Mouse (Mus musculus) neural tube, embryonic 15.5 days (tissue): ENCODE data around the gene Tcf20. TPM values are rescaled to one million over a fixed set of nuclear protein-coding genes. Genes with fewer than 3 reads are reported as not detected.

Source experiments
- ATAC-seq: fragments of 200-750 bp; cut with Nextera tagmentation; 2 replicates; pipeline ENCODE4 v1.8.0; 2017; ENCODE audit warnings: mild to moderate bottlenecking, moderate TSS enrichment, moderate library complexity; ENCODE audit not compliant: low FRiP score
- H3K27ac ChIP-seq: fragments of 300-500 bp; sonication (generic); replicated peaks from 2 replicates; pipeline ENCODE4 v1.5.1; 2015; ENCODE audit warnings: mild to moderate bottlenecking, inconsistent platforms
- H3K27me3 ChIP-seq: fragments of 300-500 bp; sonication (generic); replicated peaks from 2 replicates; pipeline ENCODE4 v1.6.1; 2015; ENCODE audit warnings: inconsistent platforms
- H3K36me3 ChIP-seq: fragments of 300-500 bp; sonication (generic); 2 replicates; pipeline ENCODE4 v1.6.1; 2015; ENCODE audit warnings: inconsistent platforms
- H3K4me1 ChIP-seq: fragments of 300-500 bp; sonication (generic); 2 replicates; pipeline ENCODE4 v1.6.1; 2015; ENCODE audit warnings: inconsistent platforms
- H3K4me2 ChIP-seq: fragments of 300-500 bp; sonication (generic); 2 replicates; pipeline ENCODE4 v1.6.1; 2015; ENCODE audit warnings: inconsistent platforms, mild to moderate bottlenecking, moderate library complexity
- H3K4me3 ChIP-seq: fragments of 300-500 bp; sonication (generic); replicated peaks from 2 replicates; pipeline ENCODE4 v1.5.1; 2015; ENCODE audit warnings: mild to moderate bottlenecking, inconsistent platforms
- H3K9ac ChIP-seq: fragments of 300-500 bp; sonication (generic); replicated peaks from 2 replicates; pipeline ENCODE4 v1.6.1; 2015; ENCODE audit warnings: mild to moderate bottlenecking, inconsistent platforms
- H3K9me3 ChIP-seq: fragments of 300-500 bp; sonication (generic); replicated peaks from 2 replicates; pipeline ENCODE4 v1.6.1; 2016; ENCODE audit warnings: inconsistent platforms
- WGBS: fragments of 180-500 bp; shearing (Covaris S2); methylation state at CpG from one replicate; pipeline ENCODE4 v1.1.7; 2015; ENCODE audit warnings: mixed read lengths; 5-methylcytosine and 5-hydroxymethylcytosine counted together
- polyA plus RNA-seq: library from polyadenylated mRNA; unstranded; fragments of >200 nt; fragmentation: Nextera tagmentation; extraction: Ambion mirVana; gene quantifications from 2 replicates; pipeline ENCODE4 v1.2.1, GENCODE M21; 2015

The Tcf20 gene
- polyA plus RNA-seq, 1 experiment from 2014 or later: 11.2 TPM

DNA sequence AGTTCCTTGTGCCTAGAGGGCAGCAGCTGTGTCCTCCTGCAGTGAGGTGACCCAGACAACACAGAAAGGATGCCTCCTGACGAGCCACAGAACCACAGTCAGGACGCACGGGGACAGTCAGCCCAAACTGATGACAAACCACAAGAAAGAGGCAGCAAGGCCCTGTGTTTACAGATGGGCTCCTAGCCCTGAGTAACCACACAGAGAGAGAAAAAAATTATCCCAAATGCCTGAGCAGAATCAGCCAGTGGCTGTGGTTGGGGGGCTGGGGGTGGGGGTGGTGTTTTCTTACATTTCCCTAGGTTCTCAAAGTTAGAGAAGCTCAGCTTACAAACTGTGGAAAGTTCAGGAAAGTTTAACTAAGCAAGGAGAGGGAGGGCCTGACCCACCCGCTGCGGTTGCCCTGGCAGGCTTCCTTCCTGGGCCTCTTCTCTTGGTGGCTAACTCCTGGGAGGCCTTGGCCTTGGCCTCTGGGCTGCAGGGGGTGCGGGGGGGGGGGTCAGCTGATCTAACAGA is 18.4 kb downstream of the Tcf20 start:
- no peak for ATAC-seq
- Histone ChIP-seq H3K9ac (0 out of 2 replicates have a peak overlapping the region, but pooled peaks have one; percentile 3), H3K4me3 (no peak overlapping the region), H3K36me3 (no peaks in the 10 kb centered on the region), H3K27me3 (peaks cover 24% of the 10 kb centered on the region), H3K4me1 (peaks cover 40% of the 10 kb centered on the region), H3K4me2 (peak overlapping the region; percentile 49; the same call in 1 of the 2 replicates), H3K27ac (peak overlapping the region; percentile 57), H3K9me3 (no peaks in the 10 kb centered on the region)
- WGBS: 29% methylated on average over 6 of the region's 6 CpGs

DNA sequence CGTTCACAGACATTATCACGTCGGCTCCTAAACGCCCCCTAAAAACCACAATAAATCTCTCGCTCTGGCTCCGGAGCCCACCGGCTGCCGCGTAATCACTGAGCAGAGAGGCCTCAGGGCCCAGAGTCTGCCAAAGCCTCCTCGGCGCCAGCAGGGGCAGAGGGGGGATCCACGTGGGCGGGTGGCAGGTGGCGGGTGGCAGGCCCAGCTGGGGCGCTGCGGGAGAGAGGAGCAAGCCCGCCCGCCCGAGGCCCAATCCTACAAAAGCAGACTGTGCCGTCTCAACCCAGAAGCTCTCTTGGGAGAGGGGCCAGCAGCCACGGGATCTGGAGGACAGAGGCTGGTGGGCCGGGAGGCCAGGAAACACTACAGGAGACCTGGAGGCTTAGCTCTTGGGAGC is 19.2 kb downstream of the Tcf20 start:
- H3K4me1 ChIP-seq: peaks cover 43% of the 10 kb centered on the region
- H3K27ac ChIP-seq: peak overlapping the region; percentile 57
- no peak overlapping the region for H3K4me3 ChIP-seq
- 0 out of 2 replicates have a peak overlapping the region, but pooled peaks have one; percentile 3 for H3K9ac ChIP-seq
- no peaks in the 10 kb centered on the region for H3K9me3 ChIP-seq
- no peaks in the 10 kb centered on the region for H3K36me3 ChIP-seq
- peak overlapping the region; percentile 49 for H3K4me2 ChIP-seq
- WGBS: 2% methylated on average over 22 of the region's 22 CpGs
- ATAC-seq: peak; percentile 28; the same call in 1 of the 2 replicates
- H3K27me3 ChIP-seq: peaks cover 22% of the 10 kb centered on the region

DNA sequence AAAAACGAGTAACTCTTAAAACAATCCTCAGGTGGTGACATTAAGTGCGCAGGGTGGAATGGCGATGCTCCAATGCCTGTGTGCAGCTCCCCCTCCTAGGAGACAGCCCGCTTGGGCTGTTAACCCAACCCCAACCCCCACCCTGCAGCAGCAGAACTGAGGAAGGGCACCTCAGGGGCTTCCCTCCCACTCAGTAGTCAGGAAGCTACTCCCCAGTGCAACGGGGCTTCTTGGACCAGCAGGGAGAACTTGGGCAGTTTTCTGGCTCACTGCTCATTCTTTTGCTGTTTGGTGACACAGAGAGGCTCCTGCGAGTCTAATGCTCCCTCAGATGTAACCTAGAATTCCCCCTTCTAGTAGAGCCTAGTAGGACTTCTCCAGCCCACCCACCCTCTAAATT is 19.7 kb downstream of the Tcf20 start:
- H3K4me2 ChIP-seq: peak overlapping the region; percentile 49
- peak overlapping the region; percentile 57 for H3K27ac ChIP-seq
- H3K4me1 ChIP-seq: peaks cover 46% of the 10 kb centered on the region
- 9% methylated on average over 6 of the region's 6 CpGs for WGBS
- H3K9ac ChIP-seq: 0 out of 2 replicates have a peak overlapping the region, but pooled peaks have one; percentile 3
- no peak for ATAC-seq
- H3K4me3 ChIP-seq: no peak overlapping the region
- no peaks in the 10 kb centered on the region for H3K9me3 ChIP-seq
- H3K27me3 ChIP-seq: peaks cover 22% of the 10 kb centered on the region
- H3K36me3 ChIP-seq: no peaks in the 10 kb centered on the region

DNA sequence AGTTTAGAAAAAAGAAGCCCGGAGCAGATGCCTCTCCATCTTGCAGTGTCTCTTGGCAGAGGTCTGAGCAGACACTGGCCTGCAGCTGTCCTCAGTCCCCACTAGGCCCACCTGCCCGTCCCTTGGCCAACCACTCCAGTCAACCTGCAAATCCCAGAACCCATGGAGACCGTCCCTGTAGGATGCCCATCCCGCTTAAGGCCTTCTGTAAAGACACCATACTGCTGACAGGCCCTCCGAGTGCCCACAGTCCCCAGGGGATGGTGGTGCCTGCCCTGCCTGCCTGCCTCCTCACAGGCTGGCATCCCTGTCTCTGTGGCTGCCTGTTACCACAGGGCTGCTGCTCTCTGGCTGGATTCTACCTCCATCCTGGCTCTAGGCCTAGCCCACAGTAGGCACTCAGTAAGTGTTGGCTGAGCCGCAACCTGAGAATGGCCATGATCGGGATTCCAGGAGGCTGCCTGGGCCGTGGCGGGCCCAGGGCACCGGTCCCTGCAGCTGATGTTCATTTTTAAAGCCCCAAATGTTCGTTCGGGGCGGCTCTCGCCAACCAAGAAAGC is 23.3 kb downstream of the Tcf20 start:
- peaks cover 78% of the 10 kb centered on the region for H3K4me1 ChIP-seq
- H3K4me2 ChIP-seq: peak overlapping the region; percentile 83
- peak overlapping the region; percentile 83 for H3K27ac ChIP-seq
- H3K9ac ChIP-seq: peak overlapping the region; percentile 38
- H3K9me3 ChIP-seq: no peaks in the 10 kb centered on the region
- peak overlapping the region; percentile 56 for H3K4me3 ChIP-seq
- no peak for ATAC-seq
- 50% methylated on average over 14 of the region's 14 CpGs for WGBS
- H3K27me3 ChIP-seq: peaks cover 20% of the 10 kb centered on the region
- no peaks in the 10 kb centered on the region for H3K36me3 ChIP-seq

DNA sequence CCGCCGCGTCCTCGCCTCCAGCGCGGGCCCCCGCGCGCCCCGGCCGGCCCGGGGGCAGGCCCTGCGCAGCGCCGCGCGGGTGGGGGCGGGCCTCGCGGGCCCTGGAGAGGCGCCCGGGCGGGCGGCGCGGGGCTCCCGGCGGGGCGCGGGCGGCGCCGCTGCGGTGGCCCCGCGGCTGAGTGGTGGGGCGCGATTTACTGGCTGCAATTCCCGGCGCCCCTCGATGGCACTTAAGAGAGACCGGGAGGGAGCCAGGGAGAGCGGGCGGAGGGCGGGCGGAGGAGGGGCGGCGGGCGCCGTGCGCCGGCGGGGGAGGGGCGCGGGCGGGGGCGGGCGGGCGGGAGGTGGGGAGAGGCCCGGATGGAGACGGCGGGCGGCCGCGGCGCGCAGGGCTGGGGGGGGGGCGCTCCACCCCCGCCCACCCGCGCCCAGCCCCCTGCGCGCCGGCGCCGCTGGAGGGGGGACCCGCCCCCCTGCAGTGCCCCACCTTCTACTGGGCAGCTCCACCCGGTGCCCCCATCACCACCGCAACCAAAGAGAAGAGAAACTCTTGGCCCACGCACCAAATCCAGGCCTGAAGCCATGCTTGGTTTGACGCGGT is 24.0 kb downstream of the Tcf20 start:
- WGBS: 1% methylated on average over 20 of the region's 82 CpGs
- H3K4me1 ChIP-seq: peaks cover 78% of the 10 kb centered on the region
- H3K4me2 ChIP-seq: peak overlapping the region; percentile 83
- H3K9ac ChIP-seq: peak overlapping the region; percentile 68
- ATAC-seq: no peak
- H3K27ac ChIP-seq: peak overlapping the region; percentile 83
- no peaks in the 10 kb centered on the region for H3K9me3 ChIP-seq
- H3K27me3 ChIP-seq: peaks cover 20% of the 10 kb centered on the region
- H3K36me3 ChIP-seq: no peaks in the 10 kb centered on the region
- peak overlapping the region; percentile 56 for H3K4me3 ChIP-seq

DNA sequence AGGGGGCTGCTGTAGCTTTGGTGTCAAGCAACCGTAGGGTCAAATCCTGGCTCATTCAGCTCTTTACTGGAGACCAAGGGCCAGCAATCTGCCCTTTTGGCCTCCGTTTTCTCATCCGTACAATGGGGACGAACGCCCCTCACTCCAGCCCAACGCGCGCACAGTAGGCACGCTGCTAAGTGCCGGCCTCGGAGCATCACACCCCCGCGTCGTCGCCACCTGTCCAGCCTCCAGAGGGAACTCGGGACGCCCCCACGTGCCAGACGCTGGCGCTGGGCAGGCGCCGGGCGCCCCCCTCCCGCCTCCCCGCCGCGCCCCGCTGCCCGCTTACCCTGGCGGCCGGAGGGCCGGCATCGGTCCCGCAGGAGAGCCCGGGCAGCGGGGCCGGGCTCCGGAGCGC is 24.6 kb downstream of the Tcf20 start:
- Histone ChIP-seq H3K27me3 (peaks cover 20% of the 10 kb centered on the region), H3K27ac (peak overlapping the region; percentile 87), H3K9me3 (no peaks in the 10 kb centered on the region), H3K4me2 (peak overlapping the region; percentile 83), H3K9ac (peak overlapping the region; percentile 68), H3K4me1 (peaks cover 78% of the 10 kb centered on the region), H3K4me3 (peak overlapping the region; percentile 56), H3K36me3 (no peaks in the 10 kb centered on the region)
- ATAC-seq: no peak
- 5% methylated on average over 24 of the region's 39 CpGs for WGBS

DNA sequence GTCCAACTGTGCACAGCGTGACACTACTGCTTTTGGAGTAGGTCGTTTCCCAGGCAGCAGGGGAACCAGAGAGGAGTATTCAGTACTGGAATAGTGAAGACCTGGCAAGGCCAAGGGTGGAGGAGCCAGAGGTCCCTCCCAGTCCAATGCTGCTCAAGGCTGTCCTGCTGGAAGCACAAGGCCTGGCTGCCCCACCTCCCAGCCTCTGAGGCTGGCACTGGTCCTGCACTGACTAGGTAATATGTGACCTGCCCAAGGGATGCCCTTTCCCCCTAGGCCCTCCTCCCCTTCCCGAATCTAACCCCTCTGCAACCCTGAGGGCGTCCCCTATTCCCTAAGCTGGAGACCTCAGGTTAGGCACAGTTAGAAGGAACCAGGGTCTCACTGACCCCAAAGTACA is 25.1 kb downstream of the Tcf20 start:
- peaks cover 78% of the 10 kb centered on the region for H3K4me1 ChIP-seq
- 40% methylated on average over 4 of the region's 4 CpGs for WGBS
- peaks cover 20% of the 10 kb centered on the region for H3K27me3 ChIP-seq

DNA sequence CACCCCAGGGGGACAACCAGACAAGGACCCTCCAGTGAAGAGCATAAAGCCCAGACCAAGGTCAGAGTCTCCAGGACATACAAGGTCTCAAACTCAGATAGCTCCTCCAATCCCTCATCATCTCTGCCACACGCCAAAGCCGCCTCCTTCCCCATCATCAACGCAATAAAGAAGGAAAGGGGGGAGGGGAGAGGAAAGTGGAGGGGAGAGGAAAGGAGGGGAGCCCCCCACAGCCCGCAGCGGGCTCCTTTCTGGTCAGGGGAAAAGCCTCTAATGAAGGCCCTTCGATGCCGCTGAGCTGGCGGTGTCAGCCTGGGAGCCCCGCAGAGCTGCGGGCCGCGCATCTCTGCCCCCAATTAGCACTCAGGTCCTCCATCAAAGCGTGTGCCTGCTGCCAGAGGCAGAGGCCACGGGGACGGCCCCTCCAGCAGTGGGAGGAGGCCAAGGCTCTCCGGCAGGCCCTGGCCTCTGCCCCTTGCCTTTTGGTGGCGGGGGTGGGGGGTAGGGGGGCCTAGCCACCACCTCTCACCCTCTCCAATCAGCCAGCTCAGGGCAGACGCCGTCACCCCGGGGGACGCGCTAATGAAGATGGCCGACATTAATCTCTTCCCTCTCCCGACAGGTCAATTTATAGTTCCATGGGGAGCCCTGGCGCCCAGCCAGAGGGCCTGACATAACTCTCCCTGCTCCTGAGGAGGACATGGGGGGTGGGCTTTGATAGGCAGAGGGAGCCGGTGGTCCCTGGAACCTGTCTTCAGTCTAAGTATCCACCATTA is 26.7 kb downstream of the Tcf20 start:
- no peaks in the 10 kb centered on the region for H3K9me3 ChIP-seq
- peak overlapping the region; percentile 68 for H3K9ac ChIP-seq
- no peak for ATAC-seq
- H3K27ac ChIP-seq: peak overlapping the region; percentile 87
- under 1% methylated on average over 26 of the region's 26 CpGs for WGBS
- peak overlapping the region; percentile 56 for H3K4me3 ChIP-seq
- H3K4me1 ChIP-seq: peaks cover 90% of the 10 kb centered on the region
- H3K36me3 ChIP-seq: no peaks in the 10 kb centered on the region
- H3K27me3 ChIP-seq: peaks cover 15% of the 10 kb centered on the region
- peak overlapping the region; percentile 83 for H3K4me2 ChIP-seq

More for the DNA sequence above, 25.1 kb downstream of the Tcf20 start:
- ATAC-seq: no peak
- peak overlapping the region; percentile 68 for H3K9ac ChIP-seq
- no peaks in the 10 kb centered on the region for H3K9me3 ChIP-seq
- H3K4me2 ChIP-seq: peak overlapping the region; percentile 83
- peak overlapping the region; percentile 87 for H3K27ac ChIP-seq
- no peaks in the 10 kb centered on the region for H3K36me3 ChIP-seq
- H3K4me3 ChIP-seq: peak overlapping the region; percentile 56

DNA sequence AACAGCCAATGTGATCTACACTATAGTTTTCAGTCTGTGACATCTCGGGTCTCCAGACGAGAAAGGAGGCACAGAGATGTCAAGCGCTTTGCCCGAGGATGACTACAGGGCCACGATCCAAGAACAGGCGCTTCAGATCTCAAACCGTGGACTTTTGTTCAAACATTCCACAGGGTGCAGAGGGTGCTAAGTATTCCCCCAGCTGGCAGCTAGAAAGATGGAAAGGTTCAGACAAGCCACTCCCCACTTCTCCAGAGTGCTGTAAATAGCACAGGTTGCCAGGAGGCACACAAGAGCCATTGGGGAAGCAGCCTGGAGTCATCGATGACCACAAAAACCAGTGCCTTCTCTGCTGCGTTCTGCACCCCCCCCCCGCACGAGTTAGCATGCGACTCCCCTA is 28.5 kb downstream of the Tcf20 start:
- H3K9ac ChIP-seq: peak overlapping the region; percentile 23; the same call in 1 of the 2 replicates
- 46% methylated on average over 12 of the region's 12 CpGs for WGBS

DNA sequence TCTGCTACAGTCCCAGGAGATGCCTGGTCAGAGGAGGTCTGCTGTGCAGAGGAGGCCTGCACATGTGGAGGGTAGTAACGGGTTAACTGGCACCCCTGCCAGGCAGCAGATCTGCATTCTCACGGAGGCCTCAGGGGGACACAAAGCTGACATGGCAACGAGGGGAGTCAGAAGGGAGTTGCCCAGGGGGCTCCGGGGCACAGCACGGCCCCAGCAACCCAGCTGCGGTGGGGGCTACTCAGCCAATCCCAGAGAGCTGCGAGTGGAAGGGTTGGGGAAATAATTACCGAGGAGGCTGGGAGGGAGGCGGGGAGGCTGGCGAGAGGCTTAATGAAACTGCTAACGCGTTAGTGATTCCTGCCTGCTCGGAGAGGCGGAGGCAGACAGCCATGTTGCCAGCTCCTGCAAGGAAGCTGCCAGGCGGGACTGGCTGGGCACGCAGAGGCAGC is 29.4 kb downstream of the Tcf20 start:
- WGBS: 5% methylated on average over 16 of the region's 16 CpGs
- H3K27me3 ChIP-seq: peaks cover 27% of the 10 kb centered on the region
- H3K27ac ChIP-seq: peak overlapping the region; percentile 83
- no peaks in the 10 kb centered on the region for H3K36me3 ChIP-seq
- no peaks in the 10 kb centered on the region for H3K9me3 ChIP-seq
- ATAC-seq: peak; percentile 30
- peak overlapping the region; percentile 83 for H3K4me2 ChIP-seq
- peak overlapping the region; percentile 24 for H3K4me3 ChIP-seq
- peak overlapping the region; percentile 34 for H3K9ac ChIP-seq
- H3K4me1 ChIP-seq: peaks cover 95% of the 10 kb centered on the region

More for the DNA sequence above, 28.5 kb downstream of the Tcf20 start:
- H3K9me3 ChIP-seq: no peaks in the 10 kb centered on the region
- ATAC-seq: no peak
- H3K4me2 ChIP-seq: peak overlapping the region; percentile 83
- H3K36me3 ChIP-seq: no peaks in the 10 kb centered on the region
- peak overlapping the region; percentile 83 for H3K27ac ChIP-seq
- no peak overlapping the region for H3K4me3 ChIP-seq
- peaks cover 92% of the 10 kb centered on the region for H3K4me1 ChIP-seq
- peaks cover 23% of the 10 kb centered on the region for H3K27me3 ChIP-seq

DNA sequence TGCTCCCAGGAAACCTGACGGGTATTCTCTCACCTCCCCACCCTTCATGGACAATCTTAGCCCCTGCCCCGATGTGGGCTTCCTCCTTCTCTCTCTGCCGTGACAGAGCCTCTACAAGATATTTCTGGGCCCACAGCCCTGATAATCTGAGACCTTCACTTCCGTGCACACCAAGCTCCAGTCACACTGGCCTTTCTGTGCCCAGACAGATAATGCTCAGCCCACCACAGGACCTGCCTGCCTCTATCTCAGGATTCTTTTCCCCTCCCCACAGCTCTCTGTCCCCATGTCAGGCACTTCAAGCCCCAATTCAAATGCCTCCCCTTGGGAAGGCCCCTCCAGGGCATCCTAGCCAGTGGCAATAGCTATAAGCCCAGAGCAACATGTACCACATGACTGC is 31.0 kb downstream of the Tcf20 start:
- WGBS: 70% methylated on average over 4 of the region's 4 CpGs
- ATAC-seq: no peak
- H3K36me3 ChIP-seq: no peaks in the 10 kb centered on the region
- no peak overlapping the region for H3K9ac ChIP-seq
- peaks cover 95% of the 10 kb centered on the region for H3K4me1 ChIP-seq
- H3K4me3 ChIP-seq: no peak overlapping the region
- no peak overlapping the region; the same call in 1 of the 2 replicates for H3K27ac ChIP-seq
- H3K4me2 ChIP-seq: no peak overlapping the region
- H3K9me3 ChIP-seq: no peaks in the 10 kb centered on the region
- peaks cover 32% of the 10 kb centered on the region for H3K27me3 ChIP-seq
